Mouse (Mus musculus) frontal cortex, postnatal 25 days (tissue): ENCODE results near the gene Rprm.

Experiments
- DNase-seq, 2 experiments: peaks; one replicate each; pipeline ENCODE4 v3.0.0; 2022; ENCODE audit warnings: low spot score in 2 of 2

Gene Rprm

DNA sequence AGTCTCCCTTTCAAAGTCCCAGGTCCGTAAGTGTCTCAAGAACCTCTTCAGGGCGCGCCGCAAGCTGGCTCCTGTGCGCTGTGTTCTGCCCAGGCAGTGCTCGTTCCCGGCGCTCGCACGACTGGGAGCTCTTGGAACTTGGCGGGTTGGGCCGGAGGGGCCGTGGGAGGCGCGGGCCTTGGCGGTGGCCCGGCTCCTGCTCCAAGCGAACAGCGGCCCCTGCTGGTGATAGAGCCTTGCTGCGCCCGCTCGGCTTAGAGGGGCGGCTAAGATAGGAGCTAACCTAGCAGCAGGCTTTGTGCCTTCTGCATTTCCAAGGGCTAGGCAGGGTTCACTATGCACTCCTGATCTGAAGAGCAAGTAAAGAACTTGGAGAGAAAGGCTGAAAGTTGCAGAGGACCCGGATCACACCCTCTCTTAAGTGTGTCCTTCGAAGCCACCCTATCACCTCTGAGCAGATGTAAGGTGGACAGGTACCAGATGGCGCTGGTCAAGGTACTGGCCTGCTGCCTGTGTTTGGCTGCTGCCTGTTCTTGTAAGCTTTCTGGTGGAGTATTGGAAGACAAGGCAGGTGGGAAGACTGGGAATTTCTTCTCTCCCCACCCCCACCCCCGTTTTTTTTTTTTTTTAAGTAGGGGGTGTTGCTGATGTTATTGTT lies at the start of gene Rprm:
Rprm (minus strand) TSS at position 123 of the 658 bp plus-strand sequence.
- DNase-seq, result peak; percentile 89 to 91

DNA sequence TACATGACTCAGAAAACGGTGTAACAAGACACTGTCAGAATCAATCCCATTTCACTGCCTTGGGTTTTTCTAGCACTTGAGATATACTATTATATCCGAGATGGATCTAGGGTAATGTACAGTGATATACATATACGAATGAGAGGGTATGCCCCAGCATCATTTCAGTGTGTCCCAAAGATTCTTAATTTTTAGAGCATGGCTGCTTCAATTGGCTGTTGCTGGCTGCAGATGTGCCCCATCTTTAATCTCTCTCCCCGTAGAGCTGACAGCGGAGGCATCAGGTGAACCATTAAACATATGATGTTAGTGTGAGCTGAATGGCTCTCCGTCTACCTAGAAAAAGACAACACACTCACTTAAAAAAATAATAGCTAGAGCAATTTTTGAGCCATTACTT lies 34.0 kb upstream of the Rprm start:
- no peak for DNase-seq

DNA sequence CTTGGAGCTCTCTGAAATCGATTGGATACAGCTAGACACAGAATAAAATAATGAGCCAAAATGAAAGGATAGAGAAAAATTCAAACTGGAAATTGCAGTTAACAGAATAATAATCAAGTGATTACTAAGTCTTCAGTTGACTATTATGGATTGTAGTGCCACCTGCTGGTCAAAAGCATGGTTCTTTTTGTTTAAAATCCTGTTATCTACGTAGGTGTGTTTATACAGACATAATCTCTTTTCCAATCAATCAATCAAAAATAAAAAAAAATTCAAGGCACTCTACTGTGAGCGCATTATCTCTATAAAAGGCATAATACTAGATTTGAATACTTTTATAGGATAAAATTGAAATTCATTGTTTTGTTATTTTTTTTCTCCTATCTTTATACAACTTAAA lies 33.5 kb upstream of the Rprm start:
- no peak for DNase-seq

DNA sequence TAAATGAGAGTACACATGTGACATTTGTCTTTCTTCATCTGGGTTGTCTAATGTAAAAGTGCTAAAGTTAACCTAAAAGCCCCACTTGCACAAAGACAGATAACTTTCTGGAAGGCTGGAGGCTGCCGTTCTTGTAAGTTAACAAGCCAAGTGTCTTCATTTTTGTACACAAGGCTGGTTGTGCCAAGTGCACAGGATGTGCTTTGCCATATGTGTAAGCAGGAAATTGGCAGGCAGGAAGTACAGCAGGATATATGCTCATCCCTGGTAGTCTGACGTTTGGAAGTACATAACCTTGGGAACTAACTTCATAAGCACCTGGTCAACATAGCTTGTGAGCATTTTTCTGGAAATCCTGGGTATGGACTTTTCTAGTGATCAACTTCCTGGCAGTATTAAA lies 25.9 kb upstream of the Rprm start:
- DNase-seq, result no peak

- DNase-seq, result no peak
Observed at GRCm38 (mm10) chr2:54106232-54106726, 20.9 kb upstream of the Rprm start.

DNA sequence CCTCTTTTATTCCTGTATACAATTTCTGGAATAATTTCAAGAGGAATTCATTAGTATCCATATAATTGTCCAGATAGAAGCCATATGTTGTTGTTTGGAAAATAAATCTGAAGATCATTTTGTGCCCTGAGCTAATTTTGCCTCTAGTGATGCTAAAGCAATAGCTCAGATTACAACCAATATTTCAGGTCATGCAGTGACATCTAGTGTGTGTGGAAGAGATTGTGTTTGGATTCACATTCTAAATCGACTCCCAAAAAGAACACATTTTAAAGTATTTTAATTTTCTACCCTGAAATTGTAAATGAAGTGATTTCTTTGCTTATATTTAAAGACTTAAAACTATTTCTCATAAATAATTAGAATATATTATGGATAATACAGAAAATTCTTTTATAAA lies 14.6 kb upstream of the Rprm start:
- no peak for DNase-seq

GRCm38 (mm10) chr2:54092616-54093015 lies 7.3 kb upstream of the Rprm start:
- no peak for DNase-seq

- no peak for DNase-seq
Observed at GRCm38 (mm10) chr2:54086254-54086653, 902 bp upstream of the Rprm start.

- DNase-seq, result peak in 1 of 2 experiments; percentile 12
Observed at GRCm38 (mm10) chr2:54084737-54085429, 469 bp downstream of the Rprm start.

DNA sequence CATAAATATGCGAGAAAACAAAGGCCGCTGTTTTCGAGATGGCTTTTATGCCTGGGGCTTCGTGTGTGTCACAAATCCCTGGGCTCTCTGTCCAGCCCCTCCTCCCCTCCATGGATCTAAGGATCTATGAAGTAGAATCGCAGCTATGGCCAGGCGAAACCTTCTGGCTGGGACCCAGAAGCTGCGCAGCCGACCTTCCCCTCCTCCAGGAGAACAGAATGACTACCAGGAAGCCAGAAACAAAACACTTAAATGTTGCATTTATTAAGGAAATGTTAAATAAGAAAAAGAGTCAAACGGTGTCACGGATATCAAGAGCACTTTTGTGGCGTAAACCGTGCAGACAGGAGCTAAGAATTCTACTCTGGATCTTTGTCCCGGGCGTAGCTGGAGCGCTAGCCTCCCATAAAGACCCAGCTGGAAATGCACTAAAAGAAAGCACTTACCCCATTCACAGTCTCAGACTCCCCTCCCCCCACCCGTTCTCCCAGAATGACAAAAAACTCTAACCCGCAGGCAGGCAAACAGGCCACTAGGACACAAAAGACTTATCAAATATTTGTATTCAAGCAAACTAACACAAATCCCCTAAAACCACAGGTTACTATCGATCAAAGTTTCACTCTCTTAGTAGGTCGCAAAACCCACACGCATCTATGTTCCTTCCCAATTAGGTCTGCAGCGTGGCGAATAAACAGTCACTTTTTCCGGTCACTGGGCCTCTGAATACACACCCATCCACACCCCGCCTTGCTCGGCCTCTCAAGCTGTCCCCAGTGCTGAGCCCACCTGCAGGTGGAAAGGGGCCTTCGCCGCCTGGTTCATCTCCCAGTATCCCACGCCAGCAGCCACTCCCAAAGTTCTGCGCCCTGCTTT lies 1.3 kb downstream of the Rprm start:
- no peak for DNase-seq

DNA sequence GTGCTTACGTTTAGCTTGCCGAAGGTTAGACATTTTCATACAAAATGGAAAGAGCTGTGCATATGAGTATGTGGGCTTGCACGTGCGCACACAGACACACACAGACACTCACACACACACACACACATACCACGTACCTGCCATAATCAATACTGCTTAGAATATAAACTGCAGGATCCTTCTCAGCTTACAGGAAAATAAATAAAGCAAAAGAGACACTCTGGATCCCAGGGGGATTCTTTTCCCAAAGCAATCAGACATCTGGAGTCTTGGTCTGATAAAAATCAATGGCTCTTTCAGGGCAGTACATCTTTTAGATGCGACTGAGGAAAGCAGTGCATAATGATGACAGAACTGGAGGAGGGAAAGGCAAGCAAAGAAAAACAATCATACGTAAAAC lies 6.4 kb downstream of the Rprm start:
- no peak for DNase-seq

DNA sequence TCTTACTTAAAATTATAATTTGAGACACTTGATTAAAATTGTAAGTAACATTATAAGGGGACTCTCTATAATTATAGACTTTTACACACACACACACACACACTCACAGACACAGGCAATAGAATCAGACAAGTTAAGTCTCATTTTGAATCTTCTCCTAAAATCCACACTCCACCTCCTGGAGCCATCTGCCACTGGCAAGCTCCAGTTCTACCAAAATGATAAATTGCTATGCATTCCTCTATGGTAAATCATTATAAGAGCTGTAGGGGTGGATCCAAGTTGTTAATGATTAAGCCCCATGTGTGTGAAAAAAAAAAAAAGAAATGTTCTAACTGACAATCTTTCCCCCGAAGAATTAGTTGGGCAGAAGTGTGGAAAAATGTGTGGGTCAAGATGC lies 13.8 kb downstream of the Rprm start:
- DNase-seq, result no peak

- no peak for DNase-seq
Observed at GRCm38 (mm10) chr2:54062421-54062820, 22.9 kb downstream of the Rprm start.

- DNase-seq, result no peak
Observed at GRCm38 (mm10) chr2:54061039-54061438, 24.3 kb downstream of the Rprm start.
